In genomic region chr12:108816569-108816968, GRCm38 (mm10) we compare ENCODE assay signal across 15 mouse cellular contexts.
"Had no signal": no experiment of that assay in that cellular context is flagged by ENCODE, and none has a peak within 500 bp of the region (broad histone marks: within the 10 kb centered on the region; RNA-seq: fewer than 3 reads in every experiment).

No protein-coding gene starts in this region.

- H3K4me2 ChIP-seq: neural tube, embryonic 12.5 days; stomach, embryonic 15.5 days had no signal

- DNase-seq: retina, postnatal 1 day; right cerebral cortex, adult 18-20 months; right cerebral cortex, postnatal 14 days; right cerebral cortex, postnatal 25 days; right cerebral cortex, postnatal 4 days; spleen, adult 18-20 months; thymus, adult 18-20 months; thymus, adult 2 months; thymus, postnatal 14 days; thymus, postnatal 25 days; thymus, postnatal 36 days; thymus, postnatal 4 days had no signal

- H3K9me3 ChIP-seq: neural tube, embryonic 12.5 days; stomach, embryonic 15.5 days had no signal

- H3K9ac ChIP-seq: neural tube, embryonic 12.5 days; stomach, embryonic 15.5 days had no signal

- H3K4me1 ChIP-seq: neural tube, embryonic 12.5 days; stomach, embryonic 15.5 days had no signal

- H3K27me3 ChIP-seq: neural tube, embryonic 12.5 days; stomach, embryonic 15.5 days had no signal

- H3K4me3 ChIP-seq: neural tube, embryonic 12.5 days; stomach, embryonic 15.5 days had no signal

- H3K27ac ChIP-seq: neural tube, embryonic 12.5 days; stomach, embryonic 15.5 days; stomach, postnatal 0 days had no signal
